Comparison of ENCODE assay signal across 21 mouse cellular contexts in the genomic region with DNA sequence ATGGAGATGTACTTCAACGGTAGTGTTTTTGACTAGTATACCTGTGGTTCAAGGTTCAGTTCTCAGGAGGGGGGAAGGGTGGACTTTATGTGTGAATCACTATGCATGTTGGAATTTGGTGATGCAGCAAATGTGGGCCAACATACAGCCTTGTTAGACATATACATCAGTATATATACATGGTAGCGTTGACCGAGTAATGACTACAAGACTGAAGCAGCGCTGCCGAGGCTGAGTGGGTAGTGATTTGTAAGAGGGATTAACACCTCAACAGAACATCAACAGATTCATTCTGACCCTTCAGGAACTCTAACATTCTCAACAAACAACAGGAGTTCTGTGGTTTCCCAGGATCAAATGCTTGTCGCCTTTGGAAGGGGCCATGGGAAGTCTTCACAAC. TPM values are rescaled to one million over a fixed set of nuclear protein-coding genes. Genes with fewer than 3 reads are reported as not detected.
DNase-seq lines count a peak whose midpoint lies in the region; ATAC-seq and TF ChIP-seq lines count a peak whose summit lies in the region.
"Had no signal": no experiment of that assay in that cellular context is flagged by ENCODE, and none has a peak within 500 bp of the region (broad histone marks: within the 10 kb centered on the region; RNA-seq: fewer than 3 reads in every experiment).

No protein-coding gene starts in this region.

- no peaks in the 10 kb centered on the region for H3K9me3 ChIP-seq in liver, embryonic 11.5 days (ENCODE audit: control insufficient read depth, low read length)
- H3K9me3 ChIP-seq in liver, postnatal 0 days (ENCODE audit: low read length), result no peaks in the 10 kb centered on the region
- H3K9me3 ChIP-seq in midbrain, embryonic 11.5 days (ENCODE audit: control insufficient read depth, low read length), result no peaks in the 10 kb centered on the region
- H3K9me3 ChIP-seq in midbrain, embryonic 14.5 days (ENCODE audit: control insufficient read depth, low read length), result no peaks in the 10 kb centered on the region
- H3K9me3 ChIP-seq: G1E had no signal

- 84% methylated on average over 6 of the region's 6 CpGs for WGBS in liver, embryonic 11.5 days
- 85% methylated on average over 6 of the region's 6 CpGs for WGBS in liver, postnatal 0 days (ENCODE audit: insufficient replicate concordance)
- WGBS in midbrain, embryonic 11.5 days, result 87% methylated on average over 6 of the region's 6 CpGs
- 92% methylated on average over 6 of the region's 6 CpGs for WGBS in midbrain, embryonic 14.5 days

- peak; percentile 73 for DNase-seq in heart, adult 11 months
- DNase-seq in heart, postnatal 4 days, result no peak
- DNase-seq in liver, embryonic 11.5 days (ENCODE audit: low spot score), result peak; percentile 23
- no peak for DNase-seq in liver, postnatal 0 days
- DNase-seq in midbrain, embryonic 11.5 days (ENCODE audit: low spot score, missing footprints), result peak; percentile 62
- DNase-seq in midbrain, embryonic 14.5 days, result no peak
- DNase-seq: adrenal gland, adult 2 months; adrenal gland, adult 8-10 months; adrenal gland, postnatal 10 days; adrenal gland, postnatal 14 days; adrenal gland, postnatal 25 days; adrenal gland, postnatal 36 days; B cell, adult 2 months; cerebellum, adult 11 months; cerebellum, adult 11-12 months; cerebellum, adult 18-20 months had no signal

- H3K36me3 ChIP-seq in liver, embryonic 11.5 days (ENCODE audit: control insufficient read depth, insufficient read depth, low read length), result no peaks in the 10 kb centered on the region
- no peaks in the 10 kb centered on the region for H3K36me3 ChIP-seq in liver, postnatal 0 days (replicated peaks; ENCODE audit: insufficient read depth, low read length)
- H3K36me3 ChIP-seq in midbrain, embryonic 11.5 days (ENCODE audit: control insufficient read depth, insufficient read depth, low read length), result no peaks in the 10 kb centered on the region
- no peaks in the 10 kb centered on the region for H3K36me3 ChIP-seq in midbrain, embryonic 14.5 days (ENCODE audit: control insufficient read depth, insufficient read depth, low read length)
- H3K36me3 ChIP-seq: G1E had no signal

- no peak overlapping the region for H3K4me3 ChIP-seq in liver, embryonic 11.5 days (ENCODE audit: low read depth, low read length)
- no peak overlapping the region for H3K4me3 ChIP-seq in liver, postnatal 0 days (ENCODE audit: low read depth, low read length)
- no peak overlapping the region for H3K4me3 ChIP-seq in midbrain, embryonic 11.5 days (ENCODE audit: low read depth, low read length)
- H3K4me3 ChIP-seq in midbrain, embryonic 14.5 days (replicated peaks; ENCODE audit: low read depth, low read length), result no peak overlapping the region

- H3K27me3 ChIP-seq in liver, embryonic 11.5 days (replicated peaks; ENCODE audit: control insufficient read depth, insufficient read depth, low read length), result no peaks in the 10 kb centered on the region
- no peaks in the 10 kb centered on the region for H3K27me3 ChIP-seq in liver, postnatal 0 days (ENCODE audit: insufficient read depth, low read length)
- no peaks in the 10 kb centered on the region for H3K27me3 ChIP-seq in midbrain, embryonic 11.5 days (ENCODE audit: control insufficient read depth, insufficient read depth, low read length)
- no peaks in the 10 kb centered on the region for H3K27me3 ChIP-seq in midbrain, embryonic 14.5 days (ENCODE audit: control insufficient read depth, insufficient read depth, low read length)
- H3K27me3 ChIP-seq: CH12.LX, Patski had no signal

- no peak for TF ChIP-seq EP300 in liver, postnatal 0 days (IDR thresholded peaks at IDR 0.05; ENCODE audit: low read depth)

- no peak overlapping the region for H3K27ac ChIP-seq in liver, embryonic 11.5 days (ENCODE audit: low read depth, low read length)
- H3K27ac ChIP-seq in liver, postnatal 0 days (ENCODE audit: low read depth), result no peak overlapping the region
- no peak overlapping the region for H3K27ac ChIP-seq in midbrain, embryonic 11.5 days (ENCODE audit: low read depth, low read length)
- no peak overlapping the region for H3K27ac ChIP-seq in midbrain, embryonic 14.5 days (replicated peaks; ENCODE audit: low read depth, low read length)

- no peak for ATAC-seq in liver, embryonic 11.5 days (replicated peaks; ENCODE audit: low FRiP score)
- no peak for ATAC-seq in liver, postnatal 0 days
- ATAC-seq in midbrain, embryonic 11.5 days (ENCODE audit: low FRiP score), result no peak
- ATAC-seq in midbrain, embryonic 14.5 days (ENCODE audit: low FRiP score, low TSS enrichment), result no peak
- ATAC-seq: activated CD4-positive, CD25-positive, alpha-beta regulatory T cell, adult 4 months; CD4-positive, CD25-positive, alpha-beta regulatory T cell, adult 4 months; Patski had no signal

- TF ChIP-seq CTCF in liver, postnatal 0 days (IDR thresholded peaks at IDR 0.05; ENCODE audit: low read depth), result no peak

- H3K4me1 ChIP-seq in liver, embryonic 11.5 days (replicated peaks; ENCODE audit: control insufficient read depth, insufficient read depth, low read length), result no peaks in the 10 kb centered on the region
- peaks cover 13% of the 10 kb centered on the region for H3K4me1 ChIP-seq in liver, postnatal 0 days (ENCODE audit: insufficient read depth)
- no peaks in the 10 kb centered on the region for H3K4me1 ChIP-seq in midbrain, embryonic 11.5 days (ENCODE audit: control insufficient read depth, insufficient read depth, low read length)
- H3K4me1 ChIP-seq in midbrain, embryonic 14.5 days (ENCODE audit: control insufficient read depth, insufficient read depth, low read length), result no peaks in the 10 kb centered on the region

- H3K9ac ChIP-seq in liver, embryonic 11.5 days (ENCODE audit: low read depth, low read length), result no peak overlapping the region
- no peak overlapping the region for H3K9ac ChIP-seq in liver, postnatal 0 days (replicated peaks)
- H3K9ac ChIP-seq in midbrain, embryonic 11.5 days (ENCODE audit: low read length), result no peak overlapping the region
- no peak overlapping the region for H3K9ac ChIP-seq in midbrain, embryonic 14.5 days (replicated peaks; ENCODE audit: low read length)

- no peak overlapping the region for H3K4me2 ChIP-seq in liver, embryonic 11.5 days
- H3K4me2 ChIP-seq in liver, postnatal 0 days (ENCODE audit: low read depth, low read length), result no peak overlapping the region
- H3K4me2 ChIP-seq in midbrain, embryonic 11.5 days, result no peak overlapping the region
- no peak overlapping the region for H3K4me2 ChIP-seq in midbrain, embryonic 14.5 days (ENCODE audit: low read length)

RNA-seq across cellular contexts. Expression of gene Map3k5, which starts 55.7 kb away (rescaled TPM):
- total RNA-seq in heart, postnatal 4 days (2021), result 10 to 100 TPM; 27.7 to 28.3 TPM
- polyA plus RNA-seq in liver, embryonic 11.5 days (2014; fragmentation: Nextera tagmentation; extraction: Ambion mirVana), result 1.2 and 1.8 TPM in 2 replicates
- 1.1 and 1.4 TPM in 2 replicates for polyA plus RNA-seq in liver, postnatal 0 days (2015; fragmentation: Nextera tagmentation; extraction: Ambion mirVana)
- polyA plus RNA-seq in midbrain, embryonic 11.5 days (2014; fragmentation: Nextera tagmentation; extraction: Ambion mirVana), result 0.51 and 1.0 TPM in 2 replicates
- polyA plus RNA-seq in midbrain, embryonic 14.5 days (2014; fragmentation: Nextera tagmentation; extraction: Ambion mirVana), result 0.72 and 1.3 TPM in 2 replicates

Comparison
In these comparisons a context has a peak if more than half of its experiments do, and no peak if none do; other contexts are left out.
1. DNase-seq: peak in heart, adult 11 months (single experiment), liver, embryonic 11.5 days (single experiment) and midbrain, embryonic 11.5 days (single experiment); none in heart, postnatal 4 days (single experiment), liver, postnatal 0 days (single experiment) and midbrain, embryonic 14.5 days (single experiment).